Mouse (Mus musculus): Measurements from ENCODE around the gene Tmem106a. TPM values are rescaled to one million over a fixed set of nuclear protein-coding genes. Genes with fewer than 3 reads are reported as not detected.

Gene Tmem106a
- total RNA-seq, 1 experiment, result 5.8 TPM

GRCm38 (mm10) chr11:101556954-101557353 lies 25.1 kb upstream of the Tmem106a start:
- TF ChIP-seq ZNF384 (IDR thresholded peaks at IDR 0.05; ENCODE audit: low read depth, low read length) (no peak), MAFK (IDR thresholded peaks at IDR 0.05; ENCODE audit: insufficient read depth, low read depth, low read length) (no peak), ZC3H11A (IDR thresholded peaks at IDR 0.05; ENCODE audit: borderline replicate concordance, low read depth, low read length) (no peak), CHD2 (IDR thresholded peaks at IDR 0.05; ENCODE audit: low read depth, low read length) (no peak), HCFC1 (IDR thresholded peaks at IDR 0.05; ENCODE audit: borderline replicate concordance, insufficient read depth, low read length) (no peak)

GRCm38 (mm10) chr11:101562391-101562790 lies 19.7 kb upstream of the Tmem106a start:
- no peaks in the 10 kb centered on the region for H3K9me3 ChIP-seq (ENCODE audit: control insufficient read depth, insufficient read depth, low read depth, low read length)
- DNase-seq (ENCODE audit: low read depth, low spot score), result peak; percentile 75
- peaks cover 25% of the 10 kb centered on the region for H3K36me3 ChIP-seq (ENCODE audit: control insufficient read depth, insufficient read depth, low read length, poor library complexity, severe bottlenecking)
- H3K9ac ChIP-seq (ENCODE audit: insufficient read depth, low read depth, low read length, poor library complexity, severe bottlenecking), result no peak overlapping the region
- TF ChIP-seq MAFK (IDR thresholded peaks at IDR 0.05; ENCODE audit: insufficient read depth, low read depth, low read length) (no peak), ZNF384 (IDR thresholded peaks at IDR 0.05; ENCODE audit: low read depth, low read length) (peak; percentile 73; the same call in 1 of the 2 replicates), HCFC1 (IDR thresholded peaks at IDR 0.05; ENCODE audit: borderline replicate concordance, insufficient read depth, low read length) (peak; percentile 55; the same call in 1 of the 2 replicates)
- H3K27ac ChIP-seq (ENCODE audit: insufficient read depth, low read depth, low read length, poor library complexity, severe bottlenecking), result no peak overlapping the region
- in situ Hi-C loops (cut with MboI; ENCODE audit: low sequenced_read_pairs in 2 of 2, unreplicated experiment in 2 of 2), result no loop called here
- H3K4me3 ChIP-seq (ENCODE audit: insufficient read depth in 1 of 2, low read depth in 1 of 2, low read length in 2 of 2, poor library complexity in 1 of 2, severe bottlenecking in 1 of 2), result no peak overlapping the region
- no peaks in the 10 kb centered on the region for H3K4me1 ChIP-seq (ENCODE audit: control insufficient read depth in 2 of 2, insufficient read depth in 2 of 2, low read length in 2 of 2, poor library complexity in 1 of 2)

More at GRCm38 (mm10) chr11:101556954-101557353, 25.1 kb upstream of the Tmem106a start:
- Histone ChIP-seq H3K4me1 (ENCODE audit: control insufficient read depth in 2 of 2, insufficient read depth in 2 of 2, low read length in 2 of 2, poor library complexity in 1 of 2) (no peaks in the 10 kb centered on the region; a peak in 1 of 4 replicates), H3K4me3 (ENCODE audit: insufficient read depth in 1 of 2, low read depth in 1 of 2, low read length in 2 of 2, poor library complexity in 1 of 2, severe bottlenecking in 1 of 2) (no peak overlapping the region), H3K9me3 (ENCODE audit: control insufficient read depth, insufficient read depth, low read depth, low read length) (no peaks in the 10 kb centered on the region), H3K9ac (ENCODE audit: insufficient read depth, low read depth, low read length, poor library complexity, severe bottlenecking) (no peak overlapping the region), H3K36me3 (ENCODE audit: control insufficient read depth, insufficient read depth, low read length, poor library complexity, severe bottlenecking) (peaks cover 10% of the 10 kb centered on the region), H3K27ac (ENCODE audit: insufficient read depth, low read depth, low read length, poor library complexity, severe bottlenecking) (no peak overlapping the region)
- no peak for DNase-seq (ENCODE audit: low read depth, low spot score)
- in situ Hi-C loops (cut with MboI; ENCODE audit: low sequenced_read_pairs in 2 of 2, unreplicated experiment in 2 of 2), result no loop called here

- peaks cover 55% of the 10 kb centered on the region for H3K36me3 ChIP-seq (ENCODE audit: control insufficient read depth, insufficient read depth, low read length, poor library complexity, severe bottlenecking)
- no peak overlapping the region; the same call in 1 of the 2 replicates for H3K27ac ChIP-seq (ENCODE audit: insufficient read depth, low read depth, low read length, poor library complexity, severe bottlenecking)
- DNase-seq (ENCODE audit: low read depth, low spot score), result peak; percentile 60
- peaks cover 2 to 3% of the 10 kb centered on the region in 2 experiments; a peak in 2 of 4 replicates for H3K4me1 ChIP-seq (ENCODE audit: control insufficient read depth in 2 of 2, insufficient read depth in 2 of 2, low read length in 2 of 2, poor library complexity in 1 of 2)
- H3K9ac ChIP-seq (ENCODE audit: insufficient read depth, low read depth, low read length, poor library complexity, severe bottlenecking), result no peak overlapping the region
- no peak for TF ChIP-seq HCFC1 (IDR thresholded peaks at IDR 0.05; ENCODE audit: borderline replicate concordance, insufficient read depth, low read length)
- TF ChIP-seq ZNF384 (IDR thresholded peaks at IDR 0.05; ENCODE audit: low read depth, low read length), result no peak
- TF ChIP-seq CHD2 (IDR thresholded peaks at IDR 0.05; ENCODE audit: low read depth, low read length), result no peak
- no peak for TF ChIP-seq MAFK (IDR thresholded peaks at IDR 0.05; ENCODE audit: insufficient read depth, low read depth, low read length)
- no peak for TF ChIP-seq ZC3H11A (IDR thresholded peaks at IDR 0.05; ENCODE audit: borderline replicate concordance, low read depth, low read length)
- H3K4me3 ChIP-seq (ENCODE audit: insufficient read depth in 1 of 2, low read depth in 1 of 2, low read length in 2 of 2, poor library complexity in 1 of 2, severe bottlenecking in 1 of 2), result no peak overlapping the region
- no peaks in the 10 kb centered on the region for H3K9me3 ChIP-seq (ENCODE audit: control insufficient read depth, insufficient read depth, low read depth, low read length)
- in situ Hi-C loops (cut with MboI; ENCODE audit: low sequenced_read_pairs in 2 of 2, unreplicated experiment in 2 of 2), result no loop called here
These were observed 13.6 kb upstream of the Tmem106a start for GRCm38 (mm10) chr11:101568421-101568820.

- H3K4me1 ChIP-seq (ENCODE audit: control insufficient read depth in 2 of 2, insufficient read depth in 2 of 2, low read length in 2 of 2, poor library complexity in 1 of 2), result 0 out of 4 replicates have a peak, but pooled peaks cover 0 to 2% of the 10 kb centered on the region in 2 experiments
These were observed 5.9 kb upstream of the Tmem106a start for GRCm38 (mm10) chr11:101576116-101576515.

More at GRCm38 (mm10) chr11:101576116-101576515, 5.9 kb upstream of the Tmem106a start:
- no peak for DNase-seq (ENCODE audit: low read depth, low spot score)
- H3K4me3 ChIP-seq (ENCODE audit: insufficient read depth in 1 of 2, low read depth in 1 of 2, low read length in 2 of 2, poor library complexity in 1 of 2, severe bottlenecking in 1 of 2), result no peak overlapping the region
- no peak overlapping the region for H3K9ac ChIP-seq (ENCODE audit: insufficient read depth, low read depth, low read length, poor library complexity, severe bottlenecking)
- TF ChIP-seq ZNF384 (IDR thresholded peaks at IDR 0.05; ENCODE audit: low read depth, low read length) (no peak), CHD2 (IDR thresholded peaks at IDR 0.05; ENCODE audit: low read depth, low read length) (no peak), HCFC1 (IDR thresholded peaks at IDR 0.05; ENCODE audit: borderline replicate concordance, insufficient read depth, low read length) (no peak)
- peaks cover 53% of the 10 kb centered on the region for H3K36me3 ChIP-seq (ENCODE audit: control insufficient read depth, insufficient read depth, low read length, poor library complexity, severe bottlenecking)
- in situ Hi-C loops (cut with MboI; ENCODE audit: low sequenced_read_pairs in 2 of 2, unreplicated experiment in 2 of 2), result no loop called here
- H3K9me3 ChIP-seq (ENCODE audit: control insufficient read depth, insufficient read depth, low read depth, low read length), result no peaks in the 10 kb centered on the region
- H3K27ac ChIP-seq (ENCODE audit: insufficient read depth, low read depth, low read length, poor library complexity, severe bottlenecking), result no peak overlapping the region

Measured in ES-E14 (cell line).